Mouse (Mus musculus): ENCODE data around the gene Gal3st2.
"Not testable (repeated sequence)": the region's sequence is repeated elsewhere in the genome, so short reads cannot be mapped to it uniquely, and the experiment has no call there.

Gal3st2 gene

DNA sequence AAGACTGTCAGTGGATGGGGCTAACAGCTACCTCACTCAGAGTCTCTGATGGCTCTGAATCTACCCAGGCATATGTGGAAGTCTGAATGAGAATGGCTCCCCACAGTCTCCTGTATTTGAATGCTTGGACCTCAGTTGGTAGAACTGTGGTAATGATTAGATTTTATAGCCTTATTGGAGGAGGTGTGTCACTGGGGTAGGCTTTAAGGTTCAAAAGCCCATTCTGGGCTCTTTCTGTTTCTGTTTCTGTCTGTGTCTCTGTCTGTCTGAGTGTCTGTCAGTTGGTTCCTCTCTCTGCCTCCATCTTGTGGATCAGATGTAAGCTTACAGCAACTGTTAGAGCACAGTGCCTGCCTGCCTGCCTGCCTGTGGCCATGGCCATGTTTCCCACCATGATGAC is 1.5 kb upstream of the Gal3st2 start:
- no peak for DNase-seq (ENCODE audit: low spot score in 2 of 2)

DNA sequence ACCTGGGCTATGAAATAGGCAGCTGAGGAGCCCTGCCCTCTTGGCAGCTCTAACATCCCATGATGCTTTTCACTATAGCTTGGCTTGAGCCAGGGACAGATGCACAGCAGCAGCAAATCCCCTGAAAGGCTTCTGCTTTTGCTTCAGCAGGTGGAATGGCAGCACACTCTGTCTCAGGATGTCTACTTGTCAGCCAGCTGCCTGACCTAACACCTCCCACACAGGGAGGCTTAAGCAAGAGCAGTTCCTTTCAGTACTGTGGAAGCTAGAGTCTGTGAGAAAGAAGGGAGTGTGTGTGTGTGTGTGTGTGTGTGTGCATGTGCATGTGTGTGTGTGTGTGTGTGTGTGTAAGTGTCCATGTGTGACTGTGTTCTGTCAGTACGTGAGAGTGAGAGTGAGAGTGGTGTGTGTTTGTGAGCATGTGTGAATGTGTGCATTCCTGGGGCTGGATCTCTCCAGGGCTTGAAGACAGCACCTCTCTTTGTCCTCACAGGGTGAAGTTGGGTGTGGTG is 10.5 kb downstream of the Gal3st2 start:
- not testable (repeated sequence) for DNase-seq (ENCODE audit: low spot score in 2 of 2)

DNA sequence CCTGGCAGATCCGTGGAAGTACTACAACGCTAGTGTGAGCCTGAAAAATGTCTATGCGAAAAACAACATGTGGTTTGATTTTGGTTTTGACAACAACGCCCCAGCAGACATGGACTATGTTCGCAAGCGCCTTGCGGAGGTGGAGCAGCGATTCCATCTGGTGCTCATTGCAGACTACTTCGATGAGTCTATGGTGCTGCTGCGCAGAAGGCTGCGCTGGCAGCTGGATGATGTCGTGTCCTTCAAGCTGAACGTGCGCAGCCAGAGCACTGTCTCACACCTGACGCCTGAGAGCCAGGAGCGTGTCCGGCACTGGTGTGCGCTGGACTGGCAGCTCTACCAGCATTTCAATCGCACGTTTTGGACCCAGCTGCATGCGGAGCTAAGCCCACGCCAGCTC is 13.3 kb downstream of the Gal3st2 start:
- not testable (repeated sequence) for DNase-seq (ENCODE audit: low spot score in 2 of 2)

DNA sequence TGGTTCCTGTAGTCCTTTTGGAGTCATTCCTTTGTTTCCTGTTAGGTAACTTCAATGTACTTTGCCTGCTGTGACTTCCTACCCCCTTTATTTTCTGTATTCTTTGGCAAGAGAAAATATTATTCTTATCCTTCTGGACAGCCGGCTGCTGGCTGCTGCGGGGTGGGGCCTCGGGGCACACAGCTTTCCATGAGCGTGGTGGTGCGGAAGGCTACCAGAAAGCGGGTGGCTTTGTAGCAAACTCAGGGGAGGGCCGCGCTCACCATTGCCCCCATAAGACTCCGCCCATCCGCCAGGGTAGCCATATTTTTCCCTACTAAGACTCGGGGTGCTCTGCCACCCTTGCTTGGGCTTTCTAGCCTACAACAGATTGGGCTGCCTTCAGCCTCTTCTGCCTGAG is 20.7 kb downstream of the Gal3st2 start:
- not testable (repeated sequence) for DNase-seq (ENCODE audit: low spot score in 2 of 2)

DNA sequence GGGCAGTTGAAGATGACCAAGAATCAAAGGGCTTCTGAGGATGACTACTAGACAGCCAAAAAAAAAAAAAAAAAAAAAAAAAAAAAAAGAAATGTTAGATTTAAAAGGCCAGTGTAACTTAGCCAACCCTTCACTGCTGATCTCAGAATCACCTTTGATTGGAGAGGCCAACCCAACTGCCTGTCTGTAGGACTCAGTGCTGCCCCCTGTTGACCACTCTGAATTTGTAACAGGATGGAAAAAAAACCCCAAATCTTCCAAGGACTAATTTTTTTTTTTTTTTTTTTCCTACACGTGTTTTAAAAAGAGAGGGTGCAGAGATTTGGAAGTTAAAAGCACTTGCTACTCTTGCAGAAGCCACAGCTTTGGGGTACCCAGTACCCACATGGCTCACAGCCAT is 29.8 kb downstream of the Gal3st2 start:
- DNase-seq (ENCODE audit: low spot score in 2 of 2), result not testable (repeated sequence)

DNA sequence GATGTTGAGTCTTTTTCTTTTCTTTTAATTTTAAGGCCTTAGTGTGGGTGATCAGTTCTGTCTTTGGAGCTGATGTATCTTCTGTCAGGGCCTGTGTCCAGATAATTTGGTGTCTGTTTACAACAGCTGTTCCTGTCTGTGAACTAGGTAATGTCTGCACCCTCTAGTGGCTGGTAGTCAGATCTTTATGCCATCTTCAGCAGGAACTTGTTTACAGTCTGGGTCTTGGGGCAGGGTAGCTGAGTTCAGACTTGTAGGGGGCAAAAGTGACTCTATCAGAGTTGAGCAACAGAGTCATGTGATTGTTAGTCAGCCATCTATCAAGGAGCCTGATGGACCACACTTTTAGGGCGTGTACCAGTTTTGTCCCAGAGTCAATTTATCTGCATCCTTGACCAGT is 36.3 kb downstream of the Gal3st2 start:
- not testable (repeated sequence) for DNase-seq (ENCODE audit: low spot score in 2 of 2)

DNA sequence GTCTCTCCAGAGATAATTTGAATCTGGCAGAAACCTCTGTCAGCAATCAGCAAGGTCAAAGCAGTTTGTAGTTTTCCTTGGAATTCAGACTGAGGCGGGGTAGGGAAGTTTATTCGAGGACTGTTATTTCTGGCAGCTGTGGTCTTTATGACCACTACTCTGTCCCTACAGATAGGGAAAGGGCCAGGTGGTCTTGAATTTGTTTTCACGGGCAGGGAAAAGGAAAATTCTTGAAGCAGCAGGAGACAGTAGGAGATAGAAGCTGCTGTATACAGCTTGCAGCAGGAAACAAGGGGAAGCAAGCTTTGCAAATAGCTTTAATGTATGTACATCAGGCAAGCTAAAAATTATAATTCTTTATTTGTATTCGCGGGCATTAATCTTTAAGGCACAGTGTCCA is 40.2 kb downstream of the Gal3st2 start:
- DNase-seq (ENCODE audit: low spot score in 2 of 2), result not testable (repeated sequence)

DNA sequence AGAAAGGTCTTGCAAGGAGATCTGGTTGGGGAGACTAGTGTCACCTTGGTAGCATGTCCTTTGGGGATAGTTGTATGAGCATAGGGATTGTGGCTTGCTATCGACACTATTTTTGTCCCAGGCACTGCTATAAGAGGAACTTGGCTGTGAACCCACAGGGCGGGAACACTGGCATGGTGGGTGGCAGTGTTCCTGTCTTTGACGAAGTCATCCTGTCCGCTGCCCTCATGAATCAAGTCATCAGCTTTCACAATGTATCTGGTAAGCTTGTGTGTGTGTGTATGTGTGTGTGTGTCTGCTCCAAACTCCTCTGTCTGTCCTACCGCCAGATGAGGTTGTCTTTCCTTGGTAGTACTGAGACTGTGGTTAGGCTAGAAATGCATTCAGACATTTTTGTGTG is 45.6 kb downstream of the Gal3st2 start:
- not testable (repeated sequence) for DNase-seq (ENCODE audit: low spot score in 2 of 2)

DNA sequence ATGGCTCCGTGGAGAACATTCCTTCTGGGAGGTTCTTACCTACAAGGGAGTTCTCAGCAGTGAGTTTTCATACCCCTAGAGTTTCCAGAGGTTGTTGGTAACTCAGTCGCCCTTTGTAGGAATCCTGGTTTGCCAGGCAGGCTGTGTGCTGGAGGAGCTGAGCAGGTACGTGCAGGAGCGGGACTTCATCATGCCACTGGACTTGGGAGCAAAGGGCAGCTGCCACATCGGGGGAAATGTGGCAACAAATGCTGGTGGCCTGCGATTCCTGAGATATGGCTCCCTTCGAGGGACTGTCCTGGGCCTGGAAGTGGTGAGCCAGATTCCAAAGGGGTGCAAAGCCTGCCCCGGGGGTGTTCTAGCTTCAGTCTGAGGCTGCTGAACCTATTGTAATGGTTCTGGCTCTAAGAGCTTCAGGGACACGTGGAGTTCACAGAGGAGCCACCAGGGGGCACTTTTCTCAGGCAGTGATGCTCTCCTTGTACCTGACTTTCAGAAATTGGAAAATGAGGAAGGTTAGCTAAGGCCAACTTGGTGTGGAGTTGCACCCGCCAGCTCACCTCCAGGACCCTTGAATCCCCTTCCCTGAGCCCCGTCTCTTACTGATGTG is 48.0 kb downstream of the Gal3st2 start:
- not testable (repeated sequence) for DNase-seq (ENCODE audit: low spot score in 2 of 2)

DNA sequence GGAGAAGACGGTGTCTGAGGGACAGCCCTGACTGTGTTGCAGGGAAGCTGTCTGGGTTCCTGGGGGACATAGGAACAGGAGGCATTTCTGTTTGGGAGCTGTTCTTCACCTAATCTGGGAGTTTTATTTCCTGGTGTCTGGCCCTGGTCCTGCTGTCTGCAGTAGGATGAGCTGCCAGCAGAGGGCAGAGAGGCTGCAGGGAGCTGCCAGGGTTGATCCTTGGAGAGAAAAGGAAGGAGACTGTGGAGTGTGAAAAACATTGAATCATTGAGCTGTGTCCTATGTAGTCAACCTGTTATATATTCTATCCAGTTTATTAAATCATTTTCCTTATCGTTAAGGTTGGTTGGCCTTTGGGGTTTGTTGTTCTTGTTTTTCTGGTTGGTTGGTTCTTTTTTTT is 50.8 kb downstream of the Gal3st2 start:
- not testable (repeated sequence) for DNase-seq (ENCODE audit: low spot score in 2 of 2)

DNA sequence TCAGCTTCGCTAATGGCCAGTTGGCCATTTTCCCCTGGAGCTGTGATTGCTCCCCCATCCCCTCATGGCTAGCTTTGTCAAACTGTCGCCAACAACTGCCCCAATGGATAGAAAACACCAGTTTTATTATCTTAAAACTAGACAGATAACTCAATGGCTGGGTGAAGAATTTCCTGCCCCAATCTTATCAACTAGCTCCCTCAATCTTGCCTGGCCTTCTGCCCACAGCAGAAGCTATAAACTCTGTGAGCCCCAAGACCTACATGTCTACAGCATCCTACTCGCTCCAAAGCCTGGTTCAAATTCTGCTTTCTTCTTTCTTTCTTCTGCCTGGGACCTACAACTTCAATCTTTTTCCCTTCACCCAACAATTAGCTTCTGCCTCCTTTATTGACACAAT is 56.1 kb downstream of the Gal3st2 start:
- not testable (repeated sequence) for DNase-seq (ENCODE audit: low spot score in 2 of 2)

DNA sequence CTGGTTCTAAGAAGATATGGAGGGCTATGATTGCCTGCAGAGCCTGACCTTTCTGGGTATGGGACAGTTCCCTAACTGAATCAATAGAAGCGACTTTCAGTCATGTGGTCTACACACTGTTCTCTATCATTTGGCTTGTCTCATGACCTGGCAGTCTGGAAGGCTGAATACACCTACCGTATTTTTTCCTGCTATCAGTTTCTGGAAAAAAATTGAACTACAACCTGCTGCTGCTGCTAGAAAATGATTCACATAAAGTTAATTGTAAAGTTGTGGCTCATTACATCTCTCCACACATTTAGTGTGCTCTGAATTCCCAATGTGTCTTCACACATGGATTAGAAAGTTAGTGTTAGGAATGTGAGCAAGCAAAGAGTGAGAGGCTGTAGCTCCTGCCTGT is 56.9 kb downstream of the Gal3st2 start, which contains the start of gene Gal3st2b:
TSS of gene Gal3st2b (plus strand) at position 301 of the 400 bp plus-strand sequence.
- DNase-seq (ENCODE audit: low spot score in 2 of 2), result not testable (repeated sequence)

DNA sequence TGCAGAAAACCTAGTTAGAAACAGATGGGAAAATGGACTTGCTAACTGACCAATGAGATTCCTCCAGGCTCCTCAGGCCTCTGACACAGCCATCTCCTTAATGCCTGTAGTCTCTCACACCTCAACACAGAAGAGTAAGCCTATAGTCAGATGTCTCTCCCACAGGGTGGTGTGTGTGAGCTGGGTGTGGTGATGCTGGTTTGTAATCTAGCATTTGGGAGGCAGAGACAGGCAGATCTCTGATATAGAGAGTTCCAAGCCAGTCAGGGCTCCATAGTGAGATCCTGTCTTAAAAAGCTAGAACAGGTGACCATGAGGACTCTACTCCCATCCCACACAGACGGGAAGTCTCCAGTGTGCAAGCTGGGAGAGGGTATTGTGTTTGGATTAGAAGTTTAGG is 57.7 kb downstream of the Gal3st2 start:
- DNase-seq (ENCODE audit: low spot score in 2 of 2), result not testable (repeated sequence)

DNA sequence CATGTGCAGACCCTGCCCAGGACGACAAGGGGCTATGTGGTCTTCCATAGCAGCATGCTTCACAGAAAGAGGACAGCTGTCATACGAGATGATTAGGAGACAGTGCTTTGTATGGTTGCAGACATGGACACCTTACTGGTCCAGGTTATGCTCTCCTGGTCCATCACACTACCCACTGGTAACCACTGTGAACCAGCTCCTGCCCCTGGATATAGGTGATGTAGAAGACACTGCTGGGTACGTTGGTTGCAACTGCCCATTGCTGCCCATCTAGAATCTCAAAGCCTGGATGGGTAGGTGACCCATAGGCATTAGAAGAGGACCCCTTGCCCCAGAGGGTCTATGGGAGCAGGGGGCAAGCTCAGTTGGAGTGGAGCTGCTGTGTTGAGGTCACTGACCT is 58.2 kb downstream of the Gal3st2 start:
- DNase-seq (ENCODE audit: low spot score in 2 of 2), result not testable (repeated sequence)

DNA sequence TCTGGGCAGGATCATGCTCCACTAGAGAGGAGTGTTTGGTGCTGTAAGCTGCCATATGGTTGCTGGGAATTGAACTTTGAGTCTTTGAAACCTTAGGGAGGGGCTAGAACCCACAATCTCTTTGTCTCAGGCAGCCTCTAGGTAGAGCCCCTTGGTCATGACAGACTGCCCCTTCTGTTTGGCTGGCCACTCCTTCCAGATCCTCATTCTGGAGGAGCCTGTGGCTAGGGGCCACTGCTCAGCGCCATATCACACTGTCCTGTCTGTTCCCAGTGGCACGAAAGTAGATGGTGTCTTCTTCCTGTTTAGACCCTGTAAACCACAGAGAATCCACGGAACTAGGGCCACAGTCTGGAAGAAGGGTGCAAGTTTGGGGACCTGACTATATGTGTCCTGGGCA is 61.5 kb downstream of the Gal3st2 start:
- DNase-seq (ENCODE audit: low spot score in 2 of 2), result not testable (repeated sequence)

DNA sequence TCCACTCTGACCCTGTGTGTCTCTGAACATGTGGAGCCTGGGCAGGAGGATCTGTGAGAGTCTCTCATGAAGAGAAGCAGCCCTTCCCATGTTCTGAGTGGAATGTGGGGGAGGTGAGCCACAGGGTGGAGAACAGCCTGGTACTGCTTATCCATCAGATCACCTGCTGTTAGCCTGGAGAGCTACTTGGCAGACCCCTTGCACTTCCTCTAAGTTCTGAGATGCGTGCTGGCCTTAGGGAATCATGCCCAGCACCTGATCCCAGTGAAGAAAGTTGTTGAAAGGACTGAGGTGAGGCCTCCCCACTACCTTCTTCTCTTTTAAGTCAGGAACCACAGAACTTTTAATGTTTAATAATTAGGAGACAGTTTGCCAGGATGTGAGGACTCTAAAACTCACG is 62.0 kb downstream of the Gal3st2 start:
- DNase-seq (ENCODE audit: low spot score in 2 of 2), result not testable (repeated sequence)

Data from cerebellum, postnatal 4 days (tissue).